Mouse (Mus musculus): ENCODE results near the gene Dync1i1.

GRCm38 (mm10) chr6:5781752-5782151, 56.3 kb downstream of the Dync1i1 start:
- TF ChIP-seq E2F4 (IDR thresholded peaks at IDR 0.05; ENCODE audit: insufficient read depth) (no peak), MAX (IDR thresholded peaks at IDR 0.05; ENCODE audit: low read depth) (no peak)
